Mouse (Mus musculus): ENCODE data around the gene D5Ertd579e. TPM values are rescaled to one million over a fixed set of nuclear protein-coding genes. Genes with fewer than 3 reads are reported as not detected.

The D5Ertd579e gene
- 12.2 and 14.4 TPM in 2 replicates for polyA plus RNA-seq (2012; rRNA removed)

GRCm38 (mm10) chr5:36695461-36696231, at the start of gene D5Ertd579e:
TSS of gene D5Ertd579e (minus strand) at chr5:36696024.
- peak within 1 kb of the TSS; percentile 85 for H3K27ac ChIP-seq (ENCODE audit: insufficient read depth, low read length)
- TF ChIP-seq CTCF (IDR thresholded peaks at IDR 0.05; ENCODE audit: extremely low read depth, insufficient read depth, insufficient read length, insufficient replicate concordance) = peak; percentile 2; the same call in 1 of the 2 replicates
- TF ChIP-seq POLR2A (IDR thresholded peaks at IDR 0.05; ENCODE audit: low read depth, low read length) = peak; percentile 16
- DNase-seq (ENCODE audit: low read depth in 1 of 2, low spot score in 2 of 2) = peak; percentile 78 to 87

GRCm38 (mm10) chr5:36742126-36742848, 46.5 kb upstream of the D5Ertd579e start:
- TF ChIP-seq POLR2A (IDR thresholded peaks at IDR 0.05; ENCODE audit: low read depth, low read length) = no peak
- TF ChIP-seq CTCF (IDR thresholded peaks at IDR 0.05; ENCODE audit: extremely low read depth, insufficient read depth, insufficient read length, insufficient replicate concordance) = peak; percentile 84; the same call in 1 of the 2 replicates
- DNase-seq (ENCODE audit: low read depth in 1 of 2, low spot score in 2 of 2) = peak; percentile 42 to 76
- H3K27me3 ChIP-seq (ENCODE audit: control insufficient read depth, insufficient read depth, low read length) = no peaks in the 10 kb centered on the region
- H3K4me3 ChIP-seq (ENCODE audit: extremely low read depth, insufficient read depth, insufficient read length) = no peak overlapping the region
- 40% methylated on average over 16 of the region's 16 CpGs for WGBS
- no peak overlapping the region for H3K27ac ChIP-seq (ENCODE audit: insufficient read depth, low read length)
- H3K36me3 ChIP-seq (ENCODE audit: control insufficient read depth, insufficient read depth, low read length) = no peaks in the 10 kb centered on the region
- H3K4me1 ChIP-seq (ENCODE audit: control insufficient read depth, insufficient read depth, insufficient read length) = peaks cover 4% of the 10 kb centered on the region; the same call in 1 of the 2 replicates

More at GRCm38 (mm10) chr5:36695461-36696231, at the start of gene D5Ertd579e:
- H3K36me3 ChIP-seq (ENCODE audit: control insufficient read depth, insufficient read depth, low read length) = no peaks in the 10 kb centered on the region
- no peaks in the 10 kb centered on the region for H3K27me3 ChIP-seq (ENCODE audit: control insufficient read depth, insufficient read depth, low read length)
- under 1% methylated on average over 104 of the region's 104 CpGs for WGBS
- H3K4me3 ChIP-seq (ENCODE audit: extremely low read depth, insufficient read depth, insufficient read length) = peak within 1 kb of the TSS; percentile 88
- peaks cover 2% of the 10 kb centered on the region for H3K4me1 ChIP-seq (ENCODE audit: control insufficient read depth, insufficient read depth, insufficient read length)

- Histone ChIP-seq H3K36me3 (ENCODE audit: control insufficient read depth, insufficient read depth, low read length) (no peaks in the 10 kb centered on the region), H3K27ac (ENCODE audit: insufficient read depth, low read length) (no peak overlapping the region), H3K27me3 (ENCODE audit: control insufficient read depth, insufficient read depth, low read length) (no peaks in the 10 kb centered on the region), H3K4me1 (ENCODE audit: control insufficient read depth, insufficient read depth, insufficient read length) (no peaks in the 10 kb centered on the region), H3K4me3 (ENCODE audit: extremely low read depth, insufficient read depth, insufficient read length) (no peak overlapping the region)
- TF ChIP-seq POLR2A (IDR thresholded peaks at IDR 0.05; ENCODE audit: low read depth, low read length) (no peak), CTCF (IDR thresholded peaks at IDR 0.05; ENCODE audit: extremely low read depth, insufficient read depth, insufficient read length, insufficient replicate concordance) (peak; percentile 14; the same call in 1 of the 2 replicates)
- 65% methylated on average over 4 of the region's 4 CpGs for WGBS
- DNase-seq (ENCODE audit: low read depth in 1 of 2, low spot score in 2 of 2) = no peak
These were observed 44.0 kb upstream of the D5Ertd579e start for GRCm38 (mm10) chr5:36739829-36740228.

- Histone ChIP-seq H3K36me3 (ENCODE audit: control insufficient read depth, insufficient read depth, low read length) (no peaks in the 10 kb centered on the region), H3K4me3 (ENCODE audit: extremely low read depth, insufficient read depth, insufficient read length) (no peak overlapping the region), H3K4me1 (ENCODE audit: control insufficient read depth, insufficient read depth, insufficient read length) (no peaks in the 10 kb centered on the region), H3K27me3 (ENCODE audit: control insufficient read depth, insufficient read depth, low read length) (no peaks in the 10 kb centered on the region), H3K27ac (ENCODE audit: insufficient read depth, low read length) (no peak overlapping the region)
- WGBS = 83% methylated on average over 16 of the region's 16 CpGs
- no peak for DNase-seq (ENCODE audit: low read depth in 1 of 2, low spot score in 2 of 2)
- no peak for TF ChIP-seq POLR2A (IDR thresholded peaks at IDR 0.05; ENCODE audit: low read depth, low read length)
- TF ChIP-seq CTCF (IDR thresholded peaks at IDR 0.05; ENCODE audit: extremely low read depth, insufficient read depth, insufficient read length, insufficient replicate concordance) = no peak
These were observed 43.2 kb upstream of the D5Ertd579e start for GRCm38 (mm10) chr5:36738799-36739615.

- Histone ChIP-seq H3K4me3 (ENCODE audit: extremely low read depth, insufficient read depth, insufficient read length) (no peak overlapping the region), H3K36me3 (ENCODE audit: control insufficient read depth, insufficient read depth, low read length) (no peaks in the 10 kb centered on the region), H3K27ac (ENCODE audit: insufficient read depth, low read length) (no peak overlapping the region), H3K27me3 (ENCODE audit: control insufficient read depth, insufficient read depth, low read length) (no peaks in the 10 kb centered on the region), H3K4me1 (ENCODE audit: control insufficient read depth, insufficient read depth, insufficient read length) (no peaks in the 10 kb centered on the region)
- TF ChIP-seq CTCF (IDR thresholded peaks at IDR 0.05; ENCODE audit: extremely low read depth, insufficient read depth, insufficient read length, insufficient replicate concordance) (no peak), POLR2A (IDR thresholded peaks at IDR 0.05; ENCODE audit: low read depth, low read length) (no peak)
- DNase-seq (ENCODE audit: low read depth in 1 of 2, low spot score in 2 of 2) = no peak
- 84% methylated on average over 4 of the region's 4 CpGs for WGBS
These were observed 41.9 kb upstream of the D5Ertd579e start for GRCm38 (mm10) chr5:36737765-36738164.

GRCm38 (mm10) chr5:36736009-36736408, 40.2 kb upstream of the D5Ertd579e start:
- no peak overlapping the region for H3K4me3 ChIP-seq (ENCODE audit: extremely low read depth, insufficient read depth, insufficient read length)
- H3K27ac ChIP-seq (ENCODE audit: insufficient read depth, low read length) = no peak overlapping the region
- no peaks in the 10 kb centered on the region for H3K27me3 ChIP-seq (ENCODE audit: control insufficient read depth, insufficient read depth, low read length)
- no peak for DNase-seq (ENCODE audit: low read depth in 1 of 2, low spot score in 2 of 2)
- no peaks in the 10 kb centered on the region for H3K36me3 ChIP-seq (ENCODE audit: control insufficient read depth, insufficient read depth, low read length)
- 70% methylated on average over 8 of the region's 8 CpGs for WGBS
- H3K4me1 ChIP-seq (ENCODE audit: control insufficient read depth, insufficient read depth, insufficient read length) = no peaks in the 10 kb centered on the region
- TF ChIP-seq POLR2A (IDR thresholded peaks at IDR 0.05; ENCODE audit: low read depth, low read length) (no peak), CTCF (IDR thresholded peaks at IDR 0.05; ENCODE audit: extremely low read depth, insufficient read depth, insufficient read length, insufficient replicate concordance) (no peak)
